Mouse (Mus musculus) left cerebral cortex, postnatal 10 days (tissue): ENCODE data around the gene Doc2a. TPM values are rescaled to one million over a fixed set of nuclear protein-coding genes. Genes with fewer than 3 reads are reported as not detected.
"Not testable (repeated sequence)": the region's sequence is repeated elsewhere in the genome, so short reads cannot be mapped to it uniquely, and the experiment has no call there.

Experiments used
- DNase-seq, 2 experiments: peaks; one replicate each; pipeline ENCODE4 v3.0.0; 2021 to 2022; ENCODE audit warnings: low spot score in 2 of 2, mixed read lengths in 1 of 2; ENCODE audit errors: extremely low spot score in 1 of 2
- intact Hi-C: fragments of 180-260 bp; cut with DNase I; formaldehyde crosslinking; loops from one replicate; pipeline ENCODE4 v1.15.1; 2025
- total RNA-seq, 2 experiments: library from RNA; stranded (reverse); gene quantifications; 2 replicates each; pipeline ENCODE4 v1.2.3; 2021

Gene Doc2a
- total RNA-seq, 2 experiments from 2014 or later: 74.1 to 80.3 TPM

GRCm38 (mm10) chr7:126899781-126900180 is 52.6 kb downstream of the Doc2a start:
- intact Hi-C loops, DNase-seq: not testable (repeated sequence)

Other genes with a start within 250 kb of the Doc2a start
- 1 to 10 TPM; 8.7 to 8.9 TPM for gene Nupr1, start 216.6 kb upstream of the Doc2a start, total RNA-seq
- 10 to 100 TPM; 32.8 to 42.3 TPM for gene Sgf29, start 198.1 kb upstream of the Doc2a start, total RNA-seq
- gene Sult1a1, start 171.0 kb upstream of the Doc2a start, total RNA-seq: 1 to 10 TPM; 2.7 to 8.2 TPM
- 100 to 1,000 TPM; 118 to 124 TPM for gene Bola2, start 152.0 kb upstream of the Doc2a start, total RNA-seq
- gene Slx1b, start 151.6 kb upstream of the Doc2a start, total RNA-seq: 10 to 100 TPM; 21.6 to 22.5 TPM
- 100 to 1,000 TPM; 178 to 199 TPM for gene Coro1a, start 139.6 kb upstream of the Doc2a start, total RNA-seq
- gene Mapk3, start 87.8 kb upstream of the Doc2a start, total RNA-seq: 100 to 1,000 TPM; 260 to 263 TPM
- gene Gdpd3, start 81.1 kb upstream of the Doc2a start, total RNA-seq: 1 to 10 TPM; 2.6 to 3.5 TPM
- 100 to 1,000 TPM; 167 to 169 TPM for gene Ypel3, start 70.5 kb upstream of the Doc2a start, total RNA-seq
- under 1 TPM; 0.21 to 0.41 TPM for gene Tbx6, start 65.9 kb upstream of the Doc2a start, total RNA-seq
- 10 to 100 TPM; 54.4 to 56.2 TPM for gene Ppp4c, start 54.9 kb upstream of the Doc2a start, total RNA-seq
- 100 to 1,000 TPM; 135 to 141 TPM for gene Fam57b, start 49.7 kb upstream of the Doc2a start, total RNA-seq
- not detected for gene 4930451I11Rik, start 15.8 kb upstream of the Doc2a start, total RNA-seq
- 10 to 100 TPM; 32.4 to 41.1 TPM for gene Hirip3, start 14.6 kb downstream of the Doc2a start, total RNA-seq
- 10 to 100 TPM; 51.5 to 56.4 TPM for gene Ino80e, start 15.0 kb downstream of the Doc2a start, total RNA-seq
- 100 to 1,000 TPM; 161 to 168 TPM for gene Taok2, start 37.3 kb downstream of the Doc2a start, total RNA-seq
- gene Tmem219, start 75.5 kb downstream of the Doc2a start, total RNA-seq: 10 to 100 TPM; 22.4 to 25.2 TPM
- 100 to 1,000 TPM; 143 to 150 TPM for gene Kctd13, start 81.5 kb downstream of the Doc2a start, total RNA-seq
- gene Asphd1, start 102.2 kb downstream of the Doc2a start, total RNA-seq: 10 to 100 TPM; 49.0 to 58.8 TPM
- gene Sez6l2, start 103.1 kb downstream of the Doc2a start, total RNA-seq: 100 to 1,000 TPM; 306 to 312 TPM
- gene Cdipt, start 128.5 kb downstream of the Doc2a start, total RNA-seq: 100 to 1,000 TPM; 163 to 166 TPM
- under 1 TPM in 1 of 2 experiments, not detected in 1; 0.17 TPM for gene Cdiptos, start 128.7 kb downstream of the Doc2a start, total RNA-seq
- gene Mvp, start 167.2 kb downstream of the Doc2a start, total RNA-seq: 1 to 10 TPM; 4.4 to 4.5 TPM
- under 1 TPM in 1 of 2 experiments, not detected in 1; 0.94 TPM for gene Pagr1b, start 169.1 kb downstream of the Doc2a start, total RNA-seq
- gene Pagr1a, start 169.9 kb downstream of the Doc2a start, total RNA-seq: 10 to 100 TPM; 17.1 to 17.7 TPM
- 10 to 100 TPM; 38.9 to 40.8 TPM for gene Gm42742, start 173.7 kb downstream of the Doc2a start, total RNA-seq
- gene Prrt2, start 173.8 kb downstream of the Doc2a start, total RNA-seq: 100 to 1,000 TPM; 182 to 196 TPM
- 100 to 1,000 TPM; 265 to 274 TPM for gene Maz, start 179.6 kb downstream of the Doc2a start, total RNA-seq
- gene Kif22, start 195.1 kb downstream of the Doc2a start, total RNA-seq: 1 to 10 TPM; 8.8 to 9.8 TPM
- gene Zg16, start 239.9 kb downstream of the Doc2a start, total RNA-seq: not detected
- 1 to 10 TPM; 1.4 to 2.1 TPM for gene AI467606, start 243.9 kb downstream of the Doc2a start, total RNA-seq